Mouse (Mus musculus) embryonic facial prominence, embryonic 13.5 days (tissue): ENCODE results near the gene Tfip11. TPM values are rescaled to one million over a fixed set of nuclear protein-coding genes. Genes with fewer than 3 reads are reported as not detected.
A peak's percentile ranks its signal among the peaks of the same experiment; 100 is the strongest.

Experiments used
- ATAC-seq: fragments of 200-750 bp; cut with Nextera tagmentation; 2 replicates; pipeline ENCODE4 v1.8.0; 2017; ENCODE audit warnings: low read depth; ENCODE audit not compliant: insufficient number of reproducible peaks, insufficient read depth, low FRiP score, low TSS enrichment
- H3K27ac ChIP-seq: fragments of 300-500 bp; sonication (generic); 2 replicates; pipeline ENCODE4 v1.5.1; 2015; ENCODE audit warnings: moderate library complexity, mild to moderate bottlenecking, inconsistent platforms
- H3K27me3 ChIP-seq: fragments of 300-500 bp; sonication (generic); 2 replicates; pipeline ENCODE4 v1.6.1; 2015; ENCODE audit warnings: mild to moderate bottlenecking, inconsistent platforms
- H3K36me3 ChIP-seq: fragments of 300-500 bp; sonication (generic); 2 replicates; pipeline ENCODE4 v1.6.1; 2015; ENCODE audit warnings: mild to moderate bottlenecking, inconsistent platforms
- H3K4me1 ChIP-seq: fragments of 300-500 bp; sonication (generic); 2 replicates; pipeline ENCODE4 v1.6.1; 2015; ENCODE audit warnings: inconsistent platforms
- H3K4me2 ChIP-seq: fragments of 300-500 bp; sonication (generic); 2 replicates; pipeline ENCODE4 v1.6.1; 2015; ENCODE audit warnings: moderate library complexity, mild to moderate bottlenecking, inconsistent platforms
- H3K4me3 ChIP-seq: fragments of 300-500 bp; sonication (generic); 2 replicates; pipeline ENCODE4 v1.5.1; 2015; ENCODE audit warnings: mild to moderate bottlenecking, inconsistent platforms
- H3K9ac ChIP-seq: fragments of 300-500 bp; sonication (generic); 2 replicates; pipeline ENCODE4 v1.6.1; 2015; ENCODE audit warnings: mild to moderate bottlenecking, inconsistent platforms
- H3K9me3 ChIP-seq: fragments of 300-500 bp; sonication (generic); 2 replicates; pipeline ENCODE4 v1.6.1; 2016; ENCODE audit warnings: inconsistent platforms
- WGBS: fragments of 180-500 bp; shearing (Covaris S2); methylation state at CpG from one replicate; pipeline ENCODE4 v1.1.7; 2015; ENCODE audit warnings: mixed read lengths; 5-methylcytosine and 5-hydroxymethylcytosine counted together
- polyA plus RNA-seq: library from polyadenylated mRNA; unstranded; fragments of >200 nt; fragmentation: Nextera tagmentation; extraction: Ambion mirVana; gene quantifications from 2 replicates; pipeline ENCODE4 v1.2.1, GENCODE M21; 2015

Gene Tfip11
- polyA plus RNA-seq, 1 experiment from 2014 or later = 31.8 TPM

- H3K4me1 ChIP-seq = peaks cover 46% of the 10 kb centered on the region
Measured at GRCm38 (mm10) chr5:112292343-112292980, 33.7 kb upstream of the Tfip11 start.

GRCm38 (mm10) chr5:112293800-112294199, 32.4 kb upstream of the Tfip11 start:
- WGBS = 76% methylated on average over 2 of the region's 2 CpGs
- H3K4me1 ChIP-seq = peaks cover 39% of the 10 kb centered on the region
- no peak overlapping the region for H3K9ac ChIP-seq
- H3K27me3 ChIP-seq = no peaks in the 10 kb centered on the region
- no peak overlapping the region for H3K27ac ChIP-seq
- no peaks in the 10 kb centered on the region for H3K9me3 ChIP-seq
- no peak overlapping the region for H3K4me2 ChIP-seq
- no peaks in the 10 kb centered on the region for H3K36me3 ChIP-seq
- H3K4me3 ChIP-seq = no peak overlapping the region
- no peak for ATAC-seq

More at GRCm38 (mm10) chr5:112292343-112292980, 33.7 kb upstream of the Tfip11 start:
- peak overlapping the region; percentile 1; the same call in 1 of the 2 replicates for H3K27ac ChIP-seq
- H3K4me2 ChIP-seq = no peak overlapping the region
- no peaks in the 10 kb centered on the region for H3K36me3 ChIP-seq
- H3K4me3 ChIP-seq = no peak overlapping the region
- H3K27me3 ChIP-seq = no peaks in the 10 kb centered on the region
- 69% methylated on average over 17 of the region's 17 CpGs for WGBS
- no peak for ATAC-seq
- no peak overlapping the region for H3K9ac ChIP-seq
- no peaks in the 10 kb centered on the region for H3K9me3 ChIP-seq

GRCm38 (mm10) chr5:112294696-112295095, 31.5 kb upstream of the Tfip11 start:
- no peaks in the 10 kb centered on the region for H3K36me3 ChIP-seq
- H3K4me2 ChIP-seq = no peak overlapping the region
- no peak overlapping the region for H3K4me3 ChIP-seq
- no peaks in the 10 kb centered on the region for H3K27me3 ChIP-seq
- peaks cover 35% of the 10 kb centered on the region for H3K4me1 ChIP-seq
- ATAC-seq = no peak
- no peak overlapping the region for H3K9ac ChIP-seq
- no peaks in the 10 kb centered on the region for H3K9me3 ChIP-seq
- 60% methylated on average over 4 of the region's 4 CpGs for WGBS
- H3K27ac ChIP-seq = no peak overlapping the region

GRCm38 (mm10) chr5:112295162-112295561, 31.0 kb upstream of the Tfip11 start:
- Histone ChIP-seq H3K27ac (no peak overlapping the region), H3K27me3 (no peaks in the 10 kb centered on the region), H3K9me3 (no peaks in the 10 kb centered on the region), H3K9ac (no peak overlapping the region), H3K4me1 (peaks cover 35% of the 10 kb centered on the region), H3K36me3 (no peaks in the 10 kb centered on the region), H3K4me3 (no peak overlapping the region), H3K4me2 (no peak overlapping the region)
- ATAC-seq = no peak
- 42% methylated on average over 8 of the region's 8 CpGs for WGBS

DNA sequence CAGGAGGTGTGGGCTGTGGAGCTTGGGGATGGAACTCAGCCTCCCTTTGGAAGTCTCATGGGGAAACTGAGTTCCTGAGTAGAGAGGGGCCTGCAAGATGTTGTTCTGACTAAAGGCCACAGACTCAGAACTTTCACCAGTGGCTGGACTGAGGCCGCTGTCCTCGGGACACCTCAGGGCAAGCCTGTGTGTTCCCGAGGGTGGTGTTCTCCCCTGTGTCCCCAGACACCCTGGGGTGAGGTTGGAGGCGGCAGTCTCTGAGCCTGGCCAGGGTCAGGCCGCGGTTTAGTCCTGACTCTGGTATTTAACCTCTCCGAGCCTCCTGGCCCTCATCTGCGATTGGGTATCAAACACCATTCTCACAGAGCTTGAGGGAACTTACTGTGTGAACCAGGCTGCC, 30.6 kb upstream of the Tfip11 start:
- WGBS = 63% methylated on average over 8 of the region's 8 CpGs
- no peak for ATAC-seq
- H3K27ac ChIP-seq = no peak overlapping the region

GRCm38 (mm10) chr5:112296404-112297181, 29.6 kb upstream of the Tfip11 start:
- no peaks in the 10 kb centered on the region for H3K9me3 ChIP-seq

More for the DNA sequence above, 30.6 kb upstream of the Tfip11 start:
- Histone ChIP-seq H3K27me3 (no peaks in the 10 kb centered on the region), H3K4me1 (peaks cover 35% of the 10 kb centered on the region), H3K4me3 (no peak overlapping the region), H3K4me2 (no peak overlapping the region), H3K36me3 (no peaks in the 10 kb centered on the region), H3K9ac (no peak overlapping the region), H3K9me3 (no peaks in the 10 kb centered on the region)

GRCm38 (mm10) chr5:112297257-112297656, 28.9 kb upstream of the Tfip11 start:
- WGBS = 63% methylated on average over 2 of the region's 2 CpGs

More at GRCm38 (mm10) chr5:112296404-112297181, 29.6 kb upstream of the Tfip11 start:
- H3K9ac ChIP-seq = 0 out of 2 replicates have a peak overlapping the region, but pooled peaks have one; percentile 3
- no peak overlapping the region for H3K4me2 ChIP-seq
- no peaks in the 10 kb centered on the region for H3K36me3 ChIP-seq
- 74% methylated on average over 6 of the region's 6 CpGs for WGBS
- H3K4me3 ChIP-seq = no peak overlapping the region
- no peak for ATAC-seq
- no peak overlapping the region; the same call in 1 of the 2 replicates for H3K27ac ChIP-seq
- H3K4me1 ChIP-seq = peaks cover 35% of the 10 kb centered on the region
- H3K27me3 ChIP-seq = no peaks in the 10 kb centered on the region

GRCm38 (mm10) chr5:112298226-112298988, 27.8 kb upstream of the Tfip11 start:
- Histone ChIP-seq H3K4me1 (peaks cover 20% of the 10 kb centered on the region), H3K4me2 (no peak overlapping the region), H3K4me3 (no peak overlapping the region), H3K9ac (no peak overlapping the region), H3K27me3 (no peaks in the 10 kb centered on the region), H3K27ac (no peak overlapping the region), H3K36me3 (peaks cover 3% of the 10 kb centered on the region; the same call in 1 of the 2 replicates), H3K9me3 (no peaks in the 10 kb centered on the region)
- WGBS = 85% methylated on average over 12 of the region's 12 CpGs
- ATAC-seq = no peak

More at GRCm38 (mm10) chr5:112297257-112297656, 28.9 kb upstream of the Tfip11 start:
- H3K9ac ChIP-seq = no peak overlapping the region
- H3K27ac ChIP-seq = no peak overlapping the region; the same call in 1 of the 2 replicates
- ATAC-seq = no peak
- no peak overlapping the region for H3K4me3 ChIP-seq
- peaks cover 30% of the 10 kb centered on the region for H3K4me1 ChIP-seq
- no peaks in the 10 kb centered on the region for H3K9me3 ChIP-seq
- peaks cover 1% of the 10 kb centered on the region; the same call in 1 of the 2 replicates for H3K36me3 ChIP-seq
- no peak overlapping the region for H3K4me2 ChIP-seq
- H3K27me3 ChIP-seq = no peaks in the 10 kb centered on the region

DNA sequence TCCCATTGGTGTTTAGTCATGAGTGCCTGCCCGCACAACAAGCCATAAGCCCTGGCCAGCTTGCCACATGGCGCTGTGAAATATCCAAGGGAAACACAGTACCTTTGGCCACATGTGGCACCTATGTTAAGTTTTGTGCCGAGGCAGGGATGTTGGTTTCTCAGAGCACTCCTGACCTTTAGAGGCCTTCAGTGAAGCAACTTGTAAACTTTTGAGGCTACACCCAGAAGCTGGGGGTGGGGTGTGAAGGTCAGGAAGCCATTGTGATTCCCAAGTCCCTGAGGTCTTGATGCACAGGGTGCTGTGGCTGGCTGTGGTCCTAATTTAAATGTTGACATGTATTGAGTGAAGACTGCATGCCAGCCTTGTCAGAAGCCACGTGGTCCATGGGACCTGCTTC, 26.8 kb upstream of the Tfip11 start:
- no peak for ATAC-seq
- WGBS = 82% methylated on average over 4 of the region's 4 CpGs
- Histone ChIP-seq H3K27me3 (no peaks in the 10 kb centered on the region), H3K9me3 (no peaks in the 10 kb centered on the region), H3K9ac (no peak overlapping the region), H3K4me2 (no peak overlapping the region), H3K36me3 (peaks cover 3% of the 10 kb centered on the region; the same call in 1 of the 2 replicates), H3K4me1 (peaks cover 19% of the 10 kb centered on the region), H3K27ac (no peak overlapping the region), H3K4me3 (no peak overlapping the region)

- 90% methylated on average over 2 of the region's 2 CpGs for WGBS
Measured at GRCm38 (mm10) chr5:112300112-112300511, 26.0 kb upstream of the Tfip11 start.

GRCm38 (mm10) chr5:112300721-112301308, 25.3 kb upstream of the Tfip11 start:
- WGBS = 86% methylated on average over 6 of the region's 6 CpGs
- H3K4me1 ChIP-seq = peaks cover 7% of the 10 kb centered on the region; the same call in 1 of the 2 replicates
- no peak overlapping the region for H3K27ac ChIP-seq
- H3K36me3 ChIP-seq = peaks cover 17% of the 10 kb centered on the region
- no peaks in the 10 kb centered on the region for H3K27me3 ChIP-seq
- no peak overlapping the region for H3K4me3 ChIP-seq
- no peak overlapping the region for H3K4me2 ChIP-seq
- no peaks in the 10 kb centered on the region for H3K9me3 ChIP-seq
- H3K9ac ChIP-seq = no peak overlapping the region
- no peak for ATAC-seq

More at GRCm38 (mm10) chr5:112300112-112300511, 26.0 kb upstream of the Tfip11 start:
- H3K36me3 ChIP-seq = peaks cover 10% of the 10 kb centered on the region
- H3K27me3 ChIP-seq = no peaks in the 10 kb centered on the region
- H3K27ac ChIP-seq = no peak overlapping the region
- peaks cover 12% of the 10 kb centered on the region; the same call in 1 of the 2 replicates for H3K4me1 ChIP-seq
- no peak for ATAC-seq
- no peak overlapping the region for H3K4me3 ChIP-seq
- H3K9ac ChIP-seq = no peak overlapping the region
- no peaks in the 10 kb centered on the region for H3K9me3 ChIP-seq
- H3K4me2 ChIP-seq = no peak overlapping the region
